Mouse (Mus musculus): ENCODE data around the gene Gpat3. TPM values are rescaled to one million over a fixed set of nuclear protein-coding genes. Genes with fewer than 3 reads are reported as not detected.

Gpat3 gene
- 10 to 100 TPM; 36.5 to 37.9 TPM for total RNA-seq (2021)

DNA sequence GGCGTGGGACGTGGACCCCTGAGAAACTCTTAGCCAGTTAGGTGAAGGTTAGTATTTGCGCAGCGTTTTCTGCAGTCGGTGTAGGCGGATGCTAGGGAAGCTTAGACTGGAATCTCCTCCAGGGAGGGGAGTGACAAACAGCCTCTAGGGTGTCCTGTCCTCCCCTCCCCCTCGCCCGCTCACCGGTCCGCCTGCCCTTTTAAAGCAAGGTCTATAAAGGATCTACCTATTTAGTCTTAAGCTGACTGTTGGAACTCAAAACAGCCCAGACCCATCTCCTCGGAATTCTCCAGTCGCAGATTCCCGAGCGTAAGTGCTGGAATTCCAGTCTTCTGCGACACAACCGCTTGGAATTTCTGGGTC is at the start of gene Gpat3:
TSS of gene Gpat3 (plus strand) at position 229 of the 363 bp plus-strand sequence.
- DNase-seq = peak; percentile 63

DNA sequence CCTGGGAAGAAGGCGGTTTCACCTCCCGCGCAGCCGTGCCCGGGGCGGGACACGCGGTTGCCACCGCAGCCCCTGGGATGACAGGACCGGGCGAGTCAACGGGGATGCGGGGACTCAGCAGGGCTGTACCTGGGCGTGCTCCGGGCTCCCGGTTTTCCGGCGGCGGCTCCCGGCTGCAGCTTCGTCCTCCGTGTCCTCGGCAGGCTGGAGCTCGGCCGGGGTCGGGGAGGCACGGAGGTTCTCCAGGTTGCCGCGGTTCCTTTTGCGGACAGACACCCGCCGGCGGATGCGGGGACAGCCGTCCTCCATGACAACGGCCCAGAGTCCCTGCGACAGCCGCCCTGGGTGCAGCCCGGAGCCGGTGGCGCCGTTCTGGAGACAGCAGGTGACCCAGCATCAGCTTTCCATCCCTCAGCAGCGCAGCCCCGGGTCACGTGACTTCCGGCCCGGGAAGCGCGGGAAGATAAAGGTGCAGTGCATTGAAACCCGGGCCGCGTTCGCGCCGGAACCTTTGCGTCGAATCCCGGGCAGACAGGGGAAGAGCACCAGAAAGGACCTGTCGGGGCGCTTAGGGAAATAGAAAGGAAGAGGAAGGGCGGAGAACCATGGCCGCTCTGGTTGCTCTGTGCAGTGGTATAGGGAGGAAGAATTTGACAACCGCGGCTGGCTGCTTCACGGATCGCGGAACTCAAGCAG is 47.2 kb upstream of the Gpat3 start, which contains the start of the genes Helq and Mrps18c:
TSS of gene Helq (minus strand) at position 434 of the 696 bp plus-strand sequence.
TSS of gene Mrps18c (plus strand) at position 463 of the 696 bp plus-strand sequence.
- DNase-seq = peak; percentile 90

DNA sequence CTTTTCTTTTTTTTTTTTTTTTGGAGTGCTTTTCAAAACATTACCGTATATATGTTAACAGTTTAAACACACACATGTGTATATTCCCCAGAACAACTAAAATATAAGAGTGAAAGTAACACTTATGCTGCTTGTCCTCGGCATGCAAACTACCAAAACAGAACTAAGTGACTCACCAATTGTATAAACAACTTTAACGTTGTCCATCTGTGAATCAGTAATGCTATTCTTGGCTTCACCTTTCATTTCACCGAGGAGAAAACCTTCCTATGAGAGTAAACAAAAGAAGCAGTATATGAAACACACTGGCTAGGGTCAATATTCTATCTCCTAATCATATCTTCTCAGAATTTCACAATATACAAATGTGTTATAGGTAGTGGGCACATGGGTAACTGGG is 27.2 kb upstream of the Gpat3 start:
- DNase-seq = no peak

DNA sequence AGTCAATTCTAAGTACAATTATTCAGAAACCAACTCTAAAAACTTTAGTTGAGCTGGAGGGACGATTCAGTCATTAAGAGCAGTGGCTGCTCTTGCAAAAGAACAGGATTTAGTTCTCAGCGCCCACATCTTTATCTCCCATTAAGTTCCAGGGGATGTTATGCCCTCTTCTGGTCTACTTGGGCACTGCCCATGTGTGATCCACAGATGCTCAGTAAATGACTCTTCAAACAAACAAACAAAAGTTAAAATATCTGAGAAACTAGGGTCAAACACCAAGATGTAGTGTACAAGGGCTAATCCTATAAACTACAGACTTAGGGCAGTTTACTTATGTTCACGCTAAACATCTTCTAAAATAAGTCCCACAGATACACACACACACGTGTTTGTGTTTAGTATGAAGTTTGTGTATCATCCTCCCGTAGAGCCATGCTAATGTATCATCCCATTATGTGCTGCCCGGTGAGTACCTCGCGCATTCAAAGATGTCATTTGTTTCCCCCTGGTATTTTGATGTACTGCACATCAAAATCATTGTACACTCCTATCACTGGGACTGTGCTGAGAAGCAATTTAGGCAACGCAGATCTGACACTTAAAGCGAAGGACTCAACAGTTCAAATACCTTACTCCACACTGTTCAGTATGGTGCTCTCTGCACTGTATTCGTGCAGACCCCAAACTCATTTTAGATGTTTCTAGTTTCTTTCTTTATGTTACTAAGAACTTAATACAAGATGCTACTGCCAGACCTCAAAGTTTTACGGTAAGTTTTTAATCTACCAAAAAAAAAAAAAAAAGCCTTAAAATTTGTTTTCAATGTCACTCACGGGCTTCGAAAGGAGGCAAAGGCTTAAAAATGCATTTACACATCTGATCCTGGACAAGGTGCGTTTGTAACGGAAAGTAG is 25.7 kb upstream of the Gpat3 start:
- DNase-seq = no peak

DNA sequence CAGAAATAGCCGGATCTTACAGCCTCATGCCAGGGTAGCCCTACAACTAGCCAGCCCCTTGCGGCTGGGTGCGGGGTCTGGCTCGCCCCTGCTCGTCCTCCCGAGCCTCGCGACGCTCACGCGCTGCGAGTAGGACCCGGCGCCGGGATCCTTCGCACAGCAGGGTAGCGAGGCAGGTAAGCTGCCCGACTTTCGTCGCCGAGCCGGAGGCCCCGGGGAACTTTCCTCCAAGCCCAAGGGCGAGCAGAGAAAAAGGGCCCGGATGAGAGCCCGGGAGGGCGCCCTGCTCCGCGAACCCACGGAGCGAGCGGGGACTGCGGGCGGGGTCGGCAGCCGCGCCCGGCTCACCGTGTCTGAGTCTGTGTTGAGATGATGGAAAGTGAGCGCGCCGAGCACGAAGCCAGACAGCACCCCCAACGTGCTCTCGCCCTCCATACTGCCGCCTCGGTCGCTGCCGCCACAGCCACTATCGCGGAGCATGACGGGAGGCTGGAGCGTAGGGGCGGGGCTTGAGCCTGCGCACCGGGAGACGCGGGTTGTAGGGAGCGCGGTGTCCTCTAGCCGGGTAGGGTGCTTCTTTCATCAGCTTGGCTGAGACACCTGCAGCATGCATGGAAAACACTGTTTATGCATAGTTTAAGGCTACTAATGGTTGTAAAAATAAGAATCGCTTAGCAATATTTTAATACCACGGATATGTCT is 24.9 kb upstream of the Gpat3 start, which contains the start of gene Abraxas1:
TSS of gene Abraxas1 (minus strand) at position 483 of the 702 bp plus-strand sequence.
- peak; percentile 88 for DNase-seq

DNA sequence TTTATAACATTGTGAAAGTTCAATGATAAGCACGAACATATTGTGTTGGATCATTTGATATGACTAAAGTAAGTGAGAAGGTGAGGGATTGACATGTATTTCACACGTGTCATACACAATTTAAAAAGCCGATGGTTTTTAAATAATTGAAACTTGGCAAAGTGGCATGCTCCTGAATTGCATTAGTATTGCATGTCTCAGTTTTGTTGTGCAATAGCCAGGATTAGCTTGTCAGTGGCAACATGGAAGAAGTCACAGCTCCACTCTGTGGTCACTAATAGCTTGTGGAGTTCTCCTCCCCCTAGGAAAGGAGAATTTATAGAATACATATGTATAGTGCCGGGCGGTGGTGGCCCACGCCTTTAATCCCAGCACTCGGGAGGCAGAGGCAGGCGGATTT is 24.1 kb upstream of the Gpat3 start:
- no peak for DNase-seq

DNA sequence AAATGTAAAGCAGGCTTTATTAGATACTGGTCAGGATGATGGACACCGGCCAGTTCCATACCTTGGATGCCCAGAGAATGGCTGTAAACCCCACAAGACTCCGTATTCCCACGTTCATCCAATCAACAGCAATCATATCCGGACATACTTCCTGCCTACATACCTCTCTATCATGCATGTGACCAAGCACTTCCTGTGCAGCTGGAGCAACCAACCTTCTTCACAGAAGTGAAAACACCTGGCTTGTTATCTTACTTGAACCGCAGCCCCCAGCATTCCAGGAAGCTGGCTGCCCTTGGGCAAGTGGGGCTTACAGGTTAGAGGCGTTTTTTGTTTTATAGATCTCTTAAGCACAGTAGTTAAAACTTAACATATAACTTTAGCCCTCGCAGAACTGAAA is 22.7 kb upstream of the Gpat3 start:
- no peak for DNase-seq

DNA sequence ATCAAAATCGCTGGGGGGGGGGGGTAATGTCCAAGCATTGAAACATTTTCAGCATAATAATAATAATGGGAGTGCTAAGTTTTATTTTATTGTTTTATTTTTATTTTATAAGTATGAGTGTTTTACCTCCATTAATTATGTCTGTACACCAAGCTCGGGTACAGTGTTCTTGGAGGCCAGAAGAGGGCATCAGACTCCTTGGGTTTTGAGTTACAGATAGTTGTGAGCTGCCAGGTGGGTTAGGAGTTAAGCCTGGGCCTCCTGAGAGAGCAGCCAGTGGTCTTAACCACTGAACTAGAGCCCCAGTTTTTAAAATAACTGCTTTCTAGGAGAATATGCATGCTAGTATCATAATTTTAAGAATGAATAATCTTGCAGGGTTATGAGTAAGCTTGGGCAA is 19.5 kb upstream of the Gpat3 start:
- no peak for DNase-seq

DNA sequence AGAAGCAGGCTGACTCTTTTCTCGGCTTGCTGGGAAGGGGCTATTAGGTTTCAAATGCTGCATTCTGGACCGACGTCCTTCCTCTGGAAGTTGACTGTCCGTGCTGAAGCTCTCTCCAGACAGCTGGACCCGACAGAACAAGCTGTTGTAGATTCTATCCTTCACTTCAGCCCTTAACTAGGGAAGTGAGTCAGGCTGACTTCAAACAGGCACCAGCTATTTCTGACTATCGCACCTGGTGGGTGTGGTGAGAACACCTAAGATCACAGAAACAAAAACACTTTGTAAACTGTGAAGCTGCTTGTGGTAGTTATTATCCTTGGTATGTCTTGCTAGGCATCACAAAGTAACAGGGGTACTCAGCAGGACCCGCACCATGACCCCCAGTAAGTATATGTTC is 19.0 kb upstream of the Gpat3 start:
- DNase-seq = no peak

DNA sequence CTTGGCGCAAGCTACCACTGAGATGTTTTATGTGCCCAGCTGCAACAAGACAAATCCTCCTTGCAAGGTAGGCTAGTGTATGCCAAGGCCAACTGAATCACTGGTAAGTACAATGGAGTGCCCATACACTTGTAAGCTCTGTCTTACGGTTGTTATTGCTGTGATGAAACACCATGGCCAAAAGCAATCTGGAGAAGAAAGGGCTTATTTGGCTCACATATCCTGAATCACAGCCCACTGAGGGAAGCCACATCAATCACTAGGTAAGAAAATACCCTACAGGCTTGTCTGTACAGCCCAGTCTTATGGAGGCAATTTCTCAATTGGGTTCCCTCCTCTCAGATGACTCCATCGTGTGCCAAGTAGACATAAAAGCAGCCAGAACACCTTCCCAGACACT is 16.8 kb upstream of the Gpat3 start:
- no peak for DNase-seq

DNA sequence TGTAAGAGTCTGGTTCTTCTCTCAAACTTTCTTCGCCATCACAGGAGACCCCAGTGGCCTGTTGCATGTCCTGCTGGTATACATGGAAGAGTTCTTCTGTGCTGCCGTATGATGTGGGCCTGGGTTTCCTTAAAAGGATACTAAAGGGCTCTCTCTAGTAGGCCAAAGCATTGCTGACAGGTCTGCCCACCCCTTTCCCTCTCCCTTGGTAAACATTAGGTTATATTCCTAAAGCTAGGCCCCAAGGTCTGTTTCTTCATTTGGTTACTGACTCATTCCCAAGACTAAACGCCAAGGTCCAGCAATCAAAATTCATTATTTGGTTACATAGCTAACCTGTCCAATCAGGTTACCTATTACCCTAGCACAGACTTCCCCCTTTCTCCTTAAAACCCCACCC is 12.8 kb upstream of the Gpat3 start:
- DNase-seq = no peak

DNA sequence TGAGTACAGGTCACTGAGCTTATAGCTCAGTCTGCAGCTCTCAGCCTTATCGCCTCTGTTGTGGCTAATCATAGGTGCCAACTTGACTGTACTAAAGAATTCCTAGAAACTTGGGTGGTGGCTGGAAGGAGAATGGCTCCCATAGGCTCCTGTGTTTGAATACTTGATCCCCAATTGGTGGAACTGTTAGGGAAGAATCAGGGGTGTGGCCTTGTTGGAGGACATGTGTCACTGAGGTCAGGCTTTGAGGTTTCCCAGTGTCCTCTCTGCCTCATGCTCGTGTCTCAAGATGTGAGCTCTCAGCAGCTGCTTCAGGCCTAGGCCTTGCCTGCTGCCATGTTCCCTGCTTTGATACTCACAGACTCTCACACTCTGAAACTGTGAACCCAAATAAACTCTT is 11.7 kb upstream of the Gpat3 start:
- DNase-seq = no peak

DNA sequence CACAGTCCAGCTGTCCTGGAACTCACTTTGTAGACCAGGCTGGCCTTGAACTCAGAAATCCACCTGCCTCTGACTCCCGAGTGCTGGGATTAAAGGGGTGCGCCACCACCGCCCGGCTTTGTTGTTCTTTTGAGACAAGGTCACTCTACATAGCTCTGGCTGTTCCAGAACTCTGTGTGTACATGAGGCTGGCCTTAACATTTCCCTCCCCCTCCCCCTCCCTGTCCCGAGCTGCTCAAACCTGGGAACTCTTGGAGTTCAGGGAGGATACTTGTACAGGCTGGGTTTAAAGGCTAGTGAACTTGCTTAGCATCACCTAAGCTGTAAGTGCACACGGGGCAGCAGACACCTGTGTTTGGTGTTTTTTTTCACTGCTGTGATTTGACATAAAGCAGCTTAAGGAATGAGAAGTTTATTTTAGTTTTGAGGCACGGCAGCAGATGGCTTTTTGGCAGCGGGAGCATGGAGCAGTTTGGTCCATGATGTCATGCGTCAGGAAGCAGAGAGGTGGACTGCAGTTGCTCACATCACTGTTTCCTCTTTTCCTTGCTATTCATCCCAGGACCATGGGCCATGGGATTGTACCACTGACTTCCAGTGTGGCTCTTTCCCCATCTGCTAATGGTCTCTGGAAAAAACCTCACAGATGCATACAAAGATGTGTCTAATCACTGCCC is 9.5 kb upstream of the Gpat3 start:
- DNase-seq = peak; percentile 51

DNA sequence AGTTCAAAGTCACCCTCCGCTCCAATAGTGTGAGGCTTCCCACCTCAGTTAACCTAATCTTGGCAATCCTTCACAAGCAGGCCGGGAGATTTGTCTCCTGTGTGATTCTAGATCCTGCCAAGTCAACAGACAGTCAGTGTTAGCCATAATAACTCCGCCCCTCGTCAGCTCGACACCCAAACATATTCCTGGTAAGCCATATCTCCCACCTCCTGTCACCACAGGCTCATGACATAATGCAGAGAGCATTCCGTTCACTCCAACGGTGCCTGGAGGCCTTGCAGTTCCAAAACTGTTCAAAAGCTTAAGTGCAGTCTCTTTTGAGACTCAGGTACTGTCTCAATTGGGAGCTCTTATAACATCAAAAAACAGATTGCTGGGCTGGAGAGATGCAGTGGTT is 7.6 kb upstream of the Gpat3 start:
- peak; percentile 75 for DNase-seq

DNA sequence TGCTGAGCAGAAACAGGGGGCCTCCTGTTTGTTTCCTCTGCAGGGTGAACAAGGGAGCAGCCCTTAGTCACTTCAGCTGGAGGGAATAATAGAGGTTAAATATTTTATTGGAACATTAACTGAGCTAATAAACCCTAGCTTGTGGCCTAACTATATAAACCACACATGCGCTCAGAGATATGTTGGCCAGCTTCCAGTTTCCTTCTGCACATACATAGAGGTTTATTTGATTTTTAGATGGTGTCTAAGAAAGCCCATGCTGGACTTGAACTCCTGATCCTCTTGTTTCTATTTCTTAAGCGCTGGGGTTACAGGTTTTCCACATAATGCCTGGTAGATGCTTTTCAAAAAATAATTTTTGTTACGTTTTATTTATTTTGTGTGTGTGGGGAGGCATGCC is 1.0 kb upstream of the Gpat3 start:
- no peak for DNase-seq

DNA sequence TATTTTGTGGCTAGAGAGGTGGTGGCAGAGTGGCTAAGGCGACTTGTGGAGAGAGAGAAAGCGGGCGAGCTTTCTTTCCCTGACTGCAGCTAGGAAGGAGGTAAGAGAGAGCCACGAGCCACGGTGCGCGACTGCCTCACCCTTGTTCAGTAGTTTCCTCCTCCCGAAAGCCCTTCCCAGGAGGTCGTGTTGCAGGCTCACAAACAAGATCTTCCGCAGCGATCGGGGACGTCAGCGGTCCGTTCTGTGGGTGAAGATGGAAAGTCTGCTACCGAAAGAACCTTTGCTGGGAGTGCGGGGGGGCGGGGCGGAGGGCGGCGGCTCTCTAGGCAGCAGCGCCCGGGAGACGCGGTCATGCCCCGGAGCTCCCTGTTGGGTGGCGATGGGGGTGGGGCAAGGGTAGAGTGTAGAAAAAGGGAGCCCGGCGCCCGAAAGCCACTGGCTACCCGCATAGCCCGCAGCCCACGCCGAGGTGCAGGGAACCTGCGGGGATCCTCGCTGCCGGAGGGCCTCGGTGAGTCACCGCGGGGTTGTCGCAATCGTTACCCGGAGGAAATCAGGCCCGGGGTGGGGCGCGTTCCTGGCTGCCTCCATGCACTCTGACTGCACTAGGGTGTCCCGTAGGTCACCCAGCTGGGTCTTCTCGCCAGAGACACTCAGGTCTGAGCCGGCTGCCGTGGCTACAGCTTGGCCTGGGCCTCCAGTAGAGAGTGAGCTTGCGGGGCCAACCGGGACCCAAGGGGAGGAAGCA is 510 bp downstream of the Gpat3 start:
- peak; percentile 80 for DNase-seq

DNA sequence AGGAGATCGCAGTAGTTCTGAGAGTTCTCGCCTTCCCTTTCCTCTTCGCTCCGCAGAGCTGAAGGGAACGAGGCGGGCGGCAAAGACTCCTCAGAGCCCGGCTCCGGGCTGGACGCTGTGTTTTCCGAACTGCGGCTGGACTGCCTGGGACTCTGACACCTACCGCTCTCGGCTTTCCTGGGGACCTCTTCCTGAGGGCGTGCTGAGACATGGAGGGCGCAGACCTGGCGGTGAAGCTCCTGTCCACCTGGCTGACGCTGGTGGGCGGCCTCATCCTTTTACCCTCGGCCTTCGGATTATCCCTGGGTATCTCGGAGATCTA is 1.0 kb downstream of the Gpat3 start:
- no peak for DNase-seq

DNA sequence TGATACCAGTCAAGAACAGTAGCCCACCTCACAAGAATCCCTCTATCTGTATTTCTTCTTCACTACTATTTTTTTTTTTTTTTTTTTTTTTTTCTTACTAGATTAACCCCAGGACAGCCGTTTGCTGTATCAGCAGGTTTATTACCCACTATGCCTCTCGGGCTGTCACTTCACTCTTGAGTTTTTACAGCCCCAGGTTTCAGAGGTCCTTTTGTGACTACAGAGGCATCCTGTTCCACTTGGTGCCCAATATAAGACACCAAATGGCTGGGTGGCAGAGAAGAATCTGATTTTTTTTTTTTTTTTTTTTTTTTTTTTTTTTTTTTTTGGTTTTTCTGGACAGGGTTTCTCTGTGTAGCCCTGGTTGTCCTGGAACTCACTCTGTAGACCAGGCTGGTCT is 1.6 kb downstream of the Gpat3 start:
- no peak for DNase-seq

DNA sequence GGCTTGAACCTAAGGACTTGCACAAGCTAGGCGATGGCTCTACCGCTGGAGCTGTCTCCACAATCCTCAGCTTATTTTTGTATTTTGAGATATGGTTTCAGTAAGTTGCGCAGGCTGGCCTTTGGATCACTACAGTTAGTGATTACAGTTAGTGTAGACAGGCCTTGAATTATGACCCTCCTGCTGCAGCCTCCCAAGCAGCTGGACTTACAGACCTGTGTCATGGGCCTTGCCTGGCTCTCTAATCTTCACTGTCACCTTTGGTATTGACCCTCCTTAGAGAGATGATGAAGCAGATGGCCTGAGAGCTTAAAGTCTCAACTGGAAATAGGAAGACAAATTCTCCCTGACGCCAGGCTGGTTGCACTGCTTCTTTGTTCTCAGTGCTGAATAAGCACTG is 8.4 kb downstream of the Gpat3 start:
- no peak for DNase-seq

DNA sequence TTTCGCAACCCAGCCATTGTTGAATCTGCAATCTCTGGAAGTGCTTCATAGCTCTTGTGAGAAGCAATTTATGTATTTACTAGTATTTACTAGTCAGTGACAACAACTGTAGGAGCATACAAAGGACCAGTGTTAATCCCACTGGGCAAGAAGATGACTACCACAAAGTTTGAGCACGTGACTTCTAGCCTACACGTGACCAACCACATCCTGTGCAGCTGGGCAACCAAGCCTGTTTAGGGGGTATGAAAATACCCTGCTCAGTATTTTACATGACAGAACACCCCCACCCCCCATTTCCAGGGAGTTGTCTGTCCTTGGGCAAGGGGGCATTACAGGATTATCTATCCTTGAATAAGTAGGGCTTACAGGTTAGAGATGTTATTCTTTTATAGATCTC is 11.0 kb downstream of the Gpat3 start:
- no peak for DNase-seq

DNA sequence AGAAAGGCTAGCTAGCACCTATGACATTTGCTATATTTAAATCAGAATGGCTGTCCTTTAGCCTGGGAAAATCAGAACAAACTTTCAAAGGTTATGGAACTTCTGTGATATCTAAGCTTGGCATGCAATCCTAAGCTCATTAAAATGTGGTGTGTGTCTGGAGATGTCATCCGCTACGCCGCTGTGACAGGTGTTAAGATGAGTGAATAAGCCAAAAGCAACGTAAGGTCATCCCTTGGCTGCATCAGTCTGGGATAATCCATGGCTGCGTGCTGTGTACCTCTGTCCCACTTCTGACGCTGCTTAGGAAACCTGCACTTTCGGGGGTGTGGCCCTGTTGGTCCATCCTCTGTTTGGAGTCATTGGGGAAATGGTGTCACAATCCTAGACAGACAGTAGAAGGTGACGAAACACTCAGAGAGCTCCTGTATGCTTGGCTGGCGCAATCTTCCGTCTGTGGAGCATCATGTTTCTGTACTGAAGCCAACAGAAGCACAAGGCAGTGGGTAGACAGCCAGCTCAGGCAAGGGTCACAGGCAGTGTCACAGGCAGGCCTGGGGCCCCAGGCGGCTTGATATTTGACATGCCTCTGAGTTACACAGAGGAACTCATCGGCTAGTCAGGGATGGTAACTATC is 15.0 kb downstream of the Gpat3 start:
- DNase-seq = peak; percentile 78

All from heart, postnatal 4 days (tissue).